Mouse (Mus musculus): Measurements from ENCODE around the gene Ttll12. TPM values are rescaled to one million over a fixed set of nuclear protein-coding genes. Genes with fewer than 3 reads are reported as not detected.

Ttll12 gene
- polyA plus RNA-seq, 1 experiment from 2014 or later = 53.0 TPM

- ATAC-seq = peak; percentile 65
These were observed 53.2 kb downstream of the Ttll12 start for GRCm38 (mm10) chr15:83541647-83542287.

GRCm38 (mm10) chr15:83539905-83540304, 55.1 kb downstream of the Ttll12 start:
- no peak for TF ChIP-seq CTCF (IDR thresholded peaks at IDR 0.05)
- POLR2A ChIA-PET = no interaction called here
- ATAC-seq (no peak), DNase-seq (ENCODE audit: low read depth, low spot score) (no peak)
- CTCF ChIA-PET = interaction anchor here (1.1 kb wide), 1 partner anchor 22 kb away, joined by 3 read pairs; no protein-coding TSS in a partner anchor
- in situ Hi-C loops (cut with MboI; ENCODE audit: low pct_unique_long_range_greater_than_20kb) = no loop called here
- no peaks in the 10 kb centered on the region for H3K27me3 ChIP-seq

More at GRCm38 (mm10) chr15:83541647-83542287, 53.2 kb downstream of the Ttll12 start:
- no peaks in the 10 kb centered on the region for H3K27me3 ChIP-seq
- TF ChIP-seq CTCF (IDR thresholded peaks at IDR 0.05) = no peak
- ChIA-PET CTCF (no interaction called here), POLR2A (interaction anchor here (0.7 kb wide), 1 partner anchor 31 kb away, joined by 3 read pairs; the partner anchor contains the start of gene Ttll1)
- no peak for DNase-seq (ENCODE audit: low read depth, low spot score)
- in situ Hi-C loops (cut with MboI; ENCODE audit: low pct_unique_long_range_greater_than_20kb) = no loop called here

- POLR2A ChIA-PET = no interaction called here
- H3K27me3 ChIP-seq = no peaks in the 10 kb centered on the region
- in situ Hi-C loops (cut with MboI; ENCODE audit: low pct_unique_long_range_greater_than_20kb) = no loop called here
- TF ChIP-seq CTCF (IDR thresholded peaks at IDR 0.05) = no peak
- no peak for DNase-seq (ENCODE audit: low read depth, low spot score)
- CTCF ChIA-PET = no interaction called here
- no peak for ATAC-seq
These were observed 56.1 kb downstream of the Ttll12 start for GRCm38 (mm10) chr15:83538855-83539254.

- no peak for TF ChIP-seq CTCF (IDR thresholded peaks at IDR 0.05)
- ChIA-PET CTCF (interaction anchor here (1.0 to 1.3 kb wide), 2 partner anchors 11 to 18 kb away, joined by 3 read pairs; no protein-coding TSS in a partner anchor), POLR2A (interaction anchor here (1.8 kb wide), 1 partner anchor 18 kb away, joined by 5 read pairs; no protein-coding TSS in a partner anchor)
- DNase-seq (ENCODE audit: low read depth, low spot score) = no peak
- H3K27me3 ChIP-seq = no peaks in the 10 kb centered on the region
- ATAC-seq = no peak
- in situ Hi-C loops (cut with MboI; ENCODE audit: low pct_unique_long_range_greater_than_20kb) = no loop called here
These were observed 59.1 kb downstream of the Ttll12 start for GRCm38 (mm10) chr15:83535890-83536231.

- no peak for DNase-seq (ENCODE audit: low read depth, low spot score)
- no peak for TF ChIP-seq CTCF (IDR thresholded peaks at IDR 0.05)
- CTCF ChIA-PET = interaction anchor here (1.0 to 1.3 kb wide), 2 partner anchors 11 to 17 kb away, joined by 3 read pairs; no protein-coding TSS in a partner anchor
- POLR2A ChIA-PET = interaction anchor here (0.6 to 1.8 kb wide), 2 partner anchors 18 kb away, joined by 3 to 5 read pairs; no protein-coding TSS in a partner anchor
- peak; percentile 28 for ATAC-seq
- in situ Hi-C loops (cut with MboI; ENCODE audit: low pct_unique_long_range_greater_than_20kb) = no loop called here
- H3K27me3 ChIP-seq = no peaks in the 10 kb centered on the region
These were observed 59.7 kb downstream of the Ttll12 start for GRCm38 (mm10) chr15:83534960-83535889.

GRCm38 (mm10) chr15:83532606-83533005, 62.4 kb downstream of the Ttll12 start:
- POLR2A ChIA-PET = no interaction called here
- in situ Hi-C loops (cut with MboI; ENCODE audit: low pct_unique_long_range_greater_than_20kb) = no loop called here
- DNase-seq (ENCODE audit: low read depth, low spot score) (no peak), ATAC-seq (no peak)
- TF ChIP-seq CTCF (IDR thresholded peaks at IDR 0.05) = no peak
- CTCF ChIA-PET = no interaction called here
- no peaks in the 10 kb centered on the region for H3K27me3 ChIP-seq

- TF ChIP-seq CTCF (IDR thresholded peaks at IDR 0.05) = no peak
- no peak for DNase-seq (ENCODE audit: low read depth, low spot score)
- CTCF ChIA-PET = no interaction called here
These were observed 62.9 kb downstream of the Ttll12 start for GRCm38 (mm10) chr15:83531961-83532469.

GRCm38 (mm10) chr15:83530688-83531087, 64.3 kb downstream of the Ttll12 start:
- POLR2A ChIA-PET = no interaction called here
- ATAC-seq = no peak
- no peaks in the 10 kb centered on the region for H3K27me3 ChIP-seq

More at GRCm38 (mm10) chr15:83531961-83532469, 62.9 kb downstream of the Ttll12 start:
- in situ Hi-C loops (cut with MboI; ENCODE audit: low pct_unique_long_range_greater_than_20kb) = no loop called here
- POLR2A ChIA-PET = no interaction called here
- no peaks in the 10 kb centered on the region for H3K27me3 ChIP-seq
- no peak for ATAC-seq

GRCm38 (mm10) chr15:83530233-83530632, 64.7 kb downstream of the Ttll12 start:
- in situ Hi-C loops (cut with MboI; ENCODE audit: low pct_unique_long_range_greater_than_20kb) = no loop called here
- ChIA-PET POLR2A (no interaction called here), CTCF (no interaction called here)
- DNase-seq (ENCODE audit: low read depth, low spot score) (no peak), ATAC-seq (no peak)
- H3K27me3 ChIP-seq = no peaks in the 10 kb centered on the region
- no peak for TF ChIP-seq CTCF (IDR thresholded peaks at IDR 0.05)

More at GRCm38 (mm10) chr15:83530688-83531087, 64.3 kb downstream of the Ttll12 start:
- in situ Hi-C loops (cut with MboI; ENCODE audit: low pct_unique_long_range_greater_than_20kb) = no loop called here
- CTCF ChIA-PET = no interaction called here
- DNase-seq (ENCODE audit: low read depth, low spot score) = no peak
- no peak for TF ChIP-seq CTCF (IDR thresholded peaks at IDR 0.05)

- CTCF ChIA-PET = no interaction called here
- H3K27me3 ChIP-seq = no peaks in the 10 kb centered on the region
- POLR2A ChIA-PET = no interaction called here
- ATAC-seq (no peak), DNase-seq (ENCODE audit: low read depth, low spot score) (no peak)
- in situ Hi-C loops (cut with MboI; ENCODE audit: low pct_unique_long_range_greater_than_20kb) = no loop called here
- no peak for TF ChIP-seq CTCF (IDR thresholded peaks at IDR 0.05)
These were observed 65.2 kb downstream of the Ttll12 start for GRCm38 (mm10) chr15:83529765-83530164.

Data from Patski (cell line).